Mouse (Mus musculus) C2C12 (cell line): Measurements from ENCODE around the gene Abhd14a.

Experiments used
- CEBPB ChIP-seq: IDR thresholded peaks from one replicate; pipeline ENCODE4 v1.6.1; 2011; ENCODE audit warnings: low read depth, mild to moderate bottlenecking, control low read depth, moderate library complexity
- CTCF ChIP-seq: IDR thresholded peaks from one replicate; pipeline ENCODE4 v1.5.1; 2011; ENCODE audit not compliant: control insufficient read depth, insufficient read depth, insufficient read length
- FOSL1 ChIP-seq: IDR thresholded peaks from one replicate; pipeline ENCODE4 v1.8.0; 2011; ENCODE audit warnings: mild to moderate bottlenecking, low read length; ENCODE audit not compliant: poor library complexity, insufficient read depth, severe bottlenecking
- MAX ChIP-seq: IDR thresholded peaks from one replicate; pipeline ENCODE4 v1.6.1; 2011; ENCODE audit warnings: mild to moderate bottlenecking, control low read depth
- MYOG ChIP-seq: IDR thresholded peaks from one replicate; pipeline ENCODE4 v1.6.1; 2011; ENCODE audit not compliant: control insufficient read depth, insufficient read length; ENCODE audit errors: extremely low read depth
- USF1 ChIP-seq: IDR thresholded peaks from one replicate; pipeline ENCODE4 v1.6.1; 2011; ENCODE audit warnings: low read depth, mild to moderate bottlenecking, control low read depth, moderate library complexity

GRCm38 (mm10) chr9:106447951-106448350 lies 473 bp upstream of the Abhd14a start:
- no peak for TF ChIP-seq CTCF
- TF ChIP-seq MAX, result no peak
- no peak for TF ChIP-seq MYOG
- no peak for TF ChIP-seq USF1
- no peak for TF ChIP-seq CEBPB
- no peak for TF ChIP-seq FOSL1
